Comparison of ENCODE assay signal across 16 mouse cellular contexts in the genomic region with DNA sequence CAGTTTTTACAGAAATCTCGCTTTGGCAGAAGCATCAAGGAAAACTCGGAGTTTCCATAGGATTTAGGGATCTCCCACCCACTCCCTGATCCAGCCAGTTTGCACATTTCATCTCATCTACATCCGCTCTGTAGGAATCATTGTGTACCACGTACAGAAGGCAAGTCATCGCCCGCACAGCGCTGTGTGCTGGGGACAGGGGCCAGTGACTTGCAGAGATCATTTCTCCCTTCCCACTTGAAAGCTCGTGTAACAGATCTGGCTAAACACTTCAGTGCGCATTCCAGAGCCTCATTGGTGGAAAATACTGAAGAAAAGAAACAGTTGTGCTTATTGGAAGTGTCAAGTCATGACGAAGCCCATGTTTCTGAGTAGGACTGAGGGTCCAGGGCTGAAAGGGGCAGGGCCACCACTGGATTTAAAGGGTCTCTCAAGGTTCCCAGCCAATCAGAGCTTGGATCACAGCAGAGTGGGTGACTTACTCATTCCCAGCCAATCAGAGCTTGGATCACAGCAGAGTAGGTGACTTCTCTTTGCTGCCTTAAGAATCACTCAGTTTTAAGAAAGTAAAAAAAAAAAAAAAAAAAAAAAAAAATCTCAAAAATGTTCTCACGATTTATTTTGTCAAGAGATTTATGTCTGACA. TPM values are rescaled to one million over a fixed set of nuclear protein-coding genes. Genes with fewer than 3 reads are reported as not detected.
A peak's percentile ranks its signal among the peaks of the same experiment; 100 is the strongest.
DNase-seq lines count a peak whose midpoint lies in the region; ATAC-seq and TF ChIP-seq lines count a peak whose summit lies in the region.
"Had no signal": no experiment of that assay in that cellular context is flagged by ENCODE, and none has a peak within 500 bp of the region (broad histone marks: within the 10 kb centered on the region; RNA-seq: fewer than 3 reads in every experiment).

No protein-coding gene starts in this region.

- H3K4me3 ChIP-seq in forebrain, embryonic 15.5 days, result no peak overlapping the region
- no peak overlapping the region for H3K4me3 ChIP-seq in forebrain, embryonic 13.5 days
- H3K4me3 ChIP-seq in heart, embryonic 13.5 days, result no peak overlapping the region
- no peak overlapping the region for H3K4me3 ChIP-seq in limb, embryonic 14.5 days (replicated peaks; ENCODE audit: low read length)
- H3K4me3 ChIP-seq in limb, embryonic 10.5 days, result no peak overlapping the region
- no peak overlapping the region for H3K4me3 ChIP-seq in embryonic facial prominence, embryonic 14.5 days (ENCODE audit: low read depth, low read length)
- H3K4me3 ChIP-seq: layer of hippocampus, adult 2 months; liver, embryonic 12.5 days; midbrain, embryonic 13.5 days had no signal

- no peak overlapping the region for H3K27ac ChIP-seq in forebrain, embryonic 15.5 days (replicated peaks)
- H3K27ac ChIP-seq in forebrain, embryonic 13.5 days, result no peak overlapping the region
- H3K27ac ChIP-seq in heart, embryonic 13.5 days (replicated peaks), result peak overlapping the region; percentile 61
- no peak overlapping the region for H3K27ac ChIP-seq in limb, embryonic 14.5 days (replicated peaks; ENCODE audit: low read depth, low read length)
- no peak overlapping the region for H3K27ac ChIP-seq in limb, embryonic 10.5 days
- H3K27ac ChIP-seq in embryonic facial prominence, embryonic 14.5 days (replicated peaks; ENCODE audit: low read depth, low read length), result peak overlapping the region; percentile 55; the same call in 1 of the 2 replicates
- H3K27ac ChIP-seq: layer of hippocampus, adult 2 months; liver, embryonic 12.5 days; midbrain, embryonic 13.5 days had no signal

- H3K27me3 ChIP-seq in forebrain, embryonic 15.5 days, result no peaks in the 10 kb centered on the region
- H3K27me3 ChIP-seq in forebrain, embryonic 13.5 days, result no peaks in the 10 kb centered on the region
- no peaks in the 10 kb centered on the region for H3K27me3 ChIP-seq in heart, embryonic 13.5 days (replicated peaks)
- H3K27me3 ChIP-seq in limb, embryonic 14.5 days (ENCODE audit: control insufficient read depth, insufficient read depth, low read length), result no peaks in the 10 kb centered on the region
- no peaks in the 10 kb centered on the region for H3K27me3 ChIP-seq in limb, embryonic 10.5 days (ENCODE audit: low read depth, poor library complexity, severe bottlenecking)
- H3K27me3 ChIP-seq in embryonic facial prominence, embryonic 14.5 days (replicated peaks; ENCODE audit: control insufficient read depth, insufficient read depth, low read length), result no peaks in the 10 kb centered on the region
- H3K27me3 ChIP-seq: liver, embryonic 12.5 days; midbrain, embryonic 13.5 days had no signal

- 0 out of 2 replicates have a peak, but pooled peaks cover 4% of the 10 kb centered on the region for H3K4me1 ChIP-seq in forebrain, embryonic 15.5 days
- H3K4me1 ChIP-seq in forebrain, embryonic 13.5 days, result peaks cover 9% of the 10 kb centered on the region; the same call in 1 of the 2 replicates
- peaks cover 84% of the 10 kb centered on the region for H3K4me1 ChIP-seq in heart, embryonic 13.5 days
- no peaks in the 10 kb centered on the region for H3K4me1 ChIP-seq in limb, embryonic 14.5 days (ENCODE audit: control insufficient read depth, insufficient read depth, low read length)
- peaks cover 13% of the 10 kb centered on the region for H3K4me1 ChIP-seq in limb, embryonic 10.5 days
- H3K4me1 ChIP-seq in embryonic facial prominence, embryonic 14.5 days (ENCODE audit: control insufficient read depth, insufficient read depth, low read length), result peaks cover 8% of the 10 kb centered on the region; the same call in 1 of the 2 replicates
- H3K4me1 ChIP-seq: liver, embryonic 12.5 days had no signal

- no peaks in the 10 kb centered on the region for H3K9me3 ChIP-seq in forebrain, embryonic 15.5 days
- H3K9me3 ChIP-seq in forebrain, embryonic 13.5 days (replicated peaks), result no peaks in the 10 kb centered on the region
- H3K9me3 ChIP-seq in heart, embryonic 13.5 days, result no peaks in the 10 kb centered on the region
- no peaks in the 10 kb centered on the region for H3K9me3 ChIP-seq in limb, embryonic 14.5 days (ENCODE audit: control insufficient read depth, low read length)
- H3K9me3 ChIP-seq in limb, embryonic 10.5 days (replicated peaks), result no peaks in the 10 kb centered on the region
- no peaks in the 10 kb centered on the region for H3K9me3 ChIP-seq in embryonic facial prominence, embryonic 14.5 days (ENCODE audit: control insufficient read depth, low read length)
- H3K9me3 ChIP-seq: liver, embryonic 12.5 days; midbrain, embryonic 13.5 days had no signal

- 84% methylated on average over 11 of the region's 11 CpGs for WGBS in forebrain, embryonic 15.5 days
- WGBS in forebrain, embryonic 13.5 days, result 80% methylated on average over 11 of the region's 11 CpGs
- WGBS in heart, embryonic 13.5 days, result 46% methylated on average over 11 of the region's 11 CpGs
- 77% methylated on average over 11 of the region's 11 CpGs for WGBS in limb, embryonic 14.5 days
- 86% methylated on average over 11 of the region's 11 CpGs for WGBS in limb, embryonic 10.5 days
- WGBS in embryonic facial prominence, embryonic 14.5 days, result 68% methylated on average over 11 of the region's 11 CpGs

- TF ChIP-seq POLR2A in limb, embryonic 14.5 days (IDR thresholded peaks at IDR 0.05; ENCODE audit: borderline replicate concordance, extremely low read depth, insufficient read depth, insufficient read length), result no peak

- DNase-seq in heart, adult 8-10 months (ENCODE audit: low spot score), result no peak
- DNase-seq in limb, embryonic 14.5 days (ENCODE audit: low spot score), result no peak
- DNase-seq in limb, embryonic 10.5 days (ENCODE audit: low spot score), result no peak
- no peak for DNase-seq in embryonic facial prominence, embryonic 14.5 days (ENCODE audit: low spot score)
- no peak for DNase-seq in right cerebral cortex, adult 18-20 months
- DNase-seq: cerebellum, adult 9-10 months; kidney, adult 9 months; thymus, postnatal 4 days had no signal

- no peaks in the 10 kb centered on the region for H3K36me3 ChIP-seq in forebrain, embryonic 15.5 days
- no peaks in the 10 kb centered on the region for H3K36me3 ChIP-seq in forebrain, embryonic 13.5 days (ENCODE audit: poor library complexity, severe bottlenecking)
- no peaks in the 10 kb centered on the region for H3K36me3 ChIP-seq in heart, embryonic 13.5 days
- no peaks in the 10 kb centered on the region for H3K36me3 ChIP-seq in limb, embryonic 14.5 days (ENCODE audit: control insufficient read depth, insufficient read depth, low read length)
- no peaks in the 10 kb centered on the region for H3K36me3 ChIP-seq in limb, embryonic 10.5 days
- H3K36me3 ChIP-seq in embryonic facial prominence, embryonic 14.5 days (ENCODE audit: control insufficient read depth, insufficient read depth, low read length), result no peaks in the 10 kb centered on the region
- H3K36me3 ChIP-seq: liver, embryonic 12.5 days; midbrain, embryonic 13.5 days had no signal

- H3K9ac ChIP-seq in forebrain, embryonic 15.5 days (replicated peaks), result no peak overlapping the region
- H3K9ac ChIP-seq in forebrain, embryonic 13.5 days, result no peak overlapping the region
- H3K9ac ChIP-seq in heart, embryonic 13.5 days, result no peak overlapping the region
- no peak overlapping the region for H3K9ac ChIP-seq in limb, embryonic 14.5 days (ENCODE audit: low read depth, low read length, severe bottlenecking)
- H3K9ac ChIP-seq in embryonic facial prominence, embryonic 14.5 days (ENCODE audit: low read depth, low read length), result no peak overlapping the region
- H3K9ac ChIP-seq: liver, embryonic 12.5 days; midbrain, embryonic 13.5 days had no signal

- H3K4me2 ChIP-seq in forebrain, embryonic 15.5 days (replicated peaks), result no peak overlapping the region
- no peak overlapping the region for H3K4me2 ChIP-seq in forebrain, embryonic 13.5 days
- H3K4me2 ChIP-seq in heart, embryonic 13.5 days, result peak overlapping the region; percentile 18
- H3K4me2 ChIP-seq in limb, embryonic 14.5 days (replicated peaks; ENCODE audit: low read depth, low read length, severe bottlenecking), result no peak overlapping the region
- H3K4me2 ChIP-seq in embryonic facial prominence, embryonic 14.5 days (ENCODE audit: low read depth, low read length), result no peak overlapping the region
- H3K4me2 ChIP-seq: liver, embryonic 12.5 days; midbrain, embryonic 13.5 days had no signal

- ATAC-seq in forebrain, embryonic 15.5 days (replicated peaks), result 0 out of 2 replicates have a peak, but pooled peaks have one; percentile 26
- ATAC-seq in forebrain, embryonic 13.5 days, result no peak
- ATAC-seq in heart, embryonic 13.5 days (ENCODE audit: extremely low read depth, insufficient number of reproducible peaks, low FRiP score, low TSS enrichment), result no peak
- ATAC-seq in limb, embryonic 14.5 days (ENCODE audit: low FRiP score, low read depth), result peak; percentile 48; the same call in 1 of the 2 replicates
- peak; percentile 44; the same call in 1 of the 2 replicates for ATAC-seq in embryonic facial prominence, embryonic 14.5 days (ENCODE audit: low read depth)
- ATAC-seq: hindbrain, embryonic 16.5 days; liver, embryonic 12.5 days; midbrain, embryonic 13.5 days had no signal

RNA-seq across cellular contexts. Expression of gene Sspn, which starts 14.4 kb away (rescaled TPM):
- polyA plus RNA-seq in forebrain, embryonic 15.5 days (2015; fragmentation: Nextera tagmentation; extraction: Ambion mirVana), result 1.9 and 2.3 TPM in 2 replicates
- 1.2 and 2.0 TPM in 2 replicates for polyA plus RNA-seq in forebrain, embryonic 13.5 days (2015; fragmentation: Nextera tagmentation; extraction: Ambion mirVana)
- polyA plus RNA-seq in heart, embryonic 13.5 days (2015; fragmentation: Nextera tagmentation; extraction: Ambion mirVana), result 53.4 and 57.1 TPM in 2 replicates
- total RNA-seq in heart, adult 8-10 months (2022), result 100 to 1,000 TPM; 100 to 117 (median 109) TPM
- polyA plus RNA-seq in limb, embryonic 14.5 days (2012; rRNA removed), result 8.2 and 8.7 TPM in 2 replicates
- polyA plus RNA-seq in limb, embryonic 14.5 days (2014; fragmentation: Nextera tagmentation; extraction: Ambion mirVana), result 13.3 and 13.9 TPM in 2 replicates
- 1.9 and 4.6 TPM in 2 replicates for polyA plus RNA-seq in limb, embryonic 10.5 days (2016; fragmentation: Nextera tagmentation; extraction: Ambion mirVana)
- polyA plus RNA-seq in embryonic facial prominence, embryonic 14.5 days (2014; fragmentation: Nextera tagmentation; extraction: Ambion mirVana), result 17.7 and 19.1 TPM in 2 replicates
- total RNA-seq: MEL had no signal

Comparison
In these comparisons a context has a peak if more than half of its experiments do, and no peak if none do; other contexts are left out.
1. ATAC-seq: peak in forebrain, embryonic 15.5 days (single experiment), limb, embryonic 14.5 days (single experiment) and embryonic facial prominence, embryonic 14.5 days (single experiment); none in forebrain, embryonic 13.5 days (single experiment) and heart, embryonic 13.5 days (single experiment).
2. H3K27ac ChIP-seq: peak in heart, embryonic 13.5 days (single experiment) and embryonic facial prominence, embryonic 14.5 days (single experiment); none in forebrain, embryonic 15.5 days (single experiment), forebrain, embryonic 13.5 days (single experiment), limb, embryonic 14.5 days (single experiment) and limb, embryonic 10.5 days (single experiment).